ENCODE assay signal across 8 mouse cellular contexts in genomic region chr6:128797936-128798771, GRCm38 (mm10). TPM values are rescaled to one million over a fixed set of nuclear protein-coding genes. Genes with fewer than 3 reads are reported as not detected.
DNase-seq lines count a peak whose midpoint lies in the region; ATAC-seq lines count a peak whose summit lies in the region.

No protein-coding gene starts in this region.

- H3K27ac ChIP-seq in forebrain, embryonic 11.5 days (ENCODE audit: low read depth, low read length): no peak overlapping the region
- no peak overlapping the region for H3K27ac ChIP-seq in intestine, embryonic 14.5 days (ENCODE audit: low read depth)
- H3K27ac ChIP-seq in macrophage: no peak overlapping the region; the same call in 1 of the 2 replicates
- H3K27ac ChIP-seq in stomach, embryonic 15.5 days: peak overlapping the region; percentile 48; the same call in 1 of the 2 replicates

- WGBS in forebrain, embryonic 11.5 days: 17% methylated on average over 15 of the region's 15 CpGs
- 16% methylated on average over 15 of the region's 15 CpGs for WGBS in intestine, embryonic 14.5 days
- WGBS in macrophage (ENCODE audit: missing documents): 49% methylated on average over 15 of the region's 15 CpGs
- 13% methylated on average over 15 of the region's 15 CpGs for WGBS in stomach, embryonic 15.5 days

- no peaks in the 10 kb centered on the region for H3K4me1 ChIP-seq in forebrain, embryonic 11.5 days (replicated peaks; ENCODE audit: control insufficient read depth, insufficient read depth, low read length)
- H3K4me1 ChIP-seq in intestine, embryonic 14.5 days (replicated peaks; ENCODE audit: control insufficient read depth, insufficient read depth, low read length): 0 out of 2 replicates have a peak, but pooled peaks cover 4% of the 10 kb centered on the region
- peaks cover 9% of the 10 kb centered on the region for H3K4me1 ChIP-seq in stomach, embryonic 15.5 days

- DNase-seq in frontal cortex, postnatal 36 days (ENCODE audit: low spot score in 2 of 2): peak; percentile 3 to 18
- no peak for DNase-seq in frontal cortex, postnatal 10 days (ENCODE audit: low spot score in 2 of 2)
- peak; percentile 26 for DNase-seq in NIH3T3 (ENCODE audit: low read depth)
- peak; percentile 71 for DNase-seq in forebrain, embryonic 11.5 days (ENCODE audit: low spot score)
- DNase-seq in intestine, embryonic 14.5 days (ENCODE audit: low spot score): peak; percentile 72
- no peak for DNase-seq in left cerebral cortex, adult 11 months (ENCODE audit: low spot score)

- H3K4me3 ChIP-seq in forebrain, embryonic 11.5 days (ENCODE audit: low read depth, low read length): peak overlapping the region; percentile 53
- H3K4me3 ChIP-seq in intestine, embryonic 14.5 days (ENCODE audit: low read depth, low read length): peak overlapping the region; percentile 61
- H3K4me3 ChIP-seq in macrophage (ENCODE audit: inconsistent target): peak overlapping the region; percentile 81
- peak overlapping the region; percentile 67 for H3K4me3 ChIP-seq in stomach, embryonic 15.5 days (replicated peaks)

- no peaks in the 10 kb centered on the region for H3K36me3 ChIP-seq in forebrain, embryonic 11.5 days (ENCODE audit: control insufficient read depth, insufficient read depth, low read length)
- no peaks in the 10 kb centered on the region for H3K36me3 ChIP-seq in intestine, embryonic 14.5 days (ENCODE audit: control insufficient read depth, insufficient read depth, low read length)
- no peaks in the 10 kb centered on the region for H3K36me3 ChIP-seq in macrophage (ENCODE audit: inconsistent target)
- H3K36me3 ChIP-seq in stomach, embryonic 15.5 days: no peaks in the 10 kb centered on the region

- peak overlapping the region; percentile 55 for H3K4me2 ChIP-seq in forebrain, embryonic 11.5 days (ENCODE audit: low read depth, low read length, severe bottlenecking)
- H3K4me2 ChIP-seq in intestine, embryonic 14.5 days (ENCODE audit: low read length): peak overlapping the region; percentile 62
- peak overlapping the region; percentile 63 for H3K4me2 ChIP-seq in stomach, embryonic 15.5 days

- no peaks in the 10 kb centered on the region for H3K27me3 ChIP-seq in forebrain, embryonic 11.5 days (ENCODE audit: control insufficient read depth, insufficient read depth, low read length)
- H3K27me3 ChIP-seq in intestine, embryonic 14.5 days (replicated peaks; ENCODE audit: control insufficient read depth, insufficient read depth, low read length): no peaks in the 10 kb centered on the region
- H3K27me3 ChIP-seq in stomach, embryonic 15.5 days (replicated peaks): no peaks in the 10 kb centered on the region

- no peaks in the 10 kb centered on the region for H3K9me3 ChIP-seq in forebrain, embryonic 11.5 days (ENCODE audit: control insufficient read depth, low read length)
- no peaks in the 10 kb centered on the region for H3K9me3 ChIP-seq in intestine, embryonic 14.5 days (ENCODE audit: control insufficient read depth, low read length)
- no peaks in the 10 kb centered on the region for H3K9me3 ChIP-seq in stomach, embryonic 15.5 days

- H3K9ac ChIP-seq in forebrain, embryonic 11.5 days (ENCODE audit: low read length): peak overlapping the region; percentile 44
- H3K9ac ChIP-seq in intestine, embryonic 14.5 days (ENCODE audit: low read length): peak overlapping the region; percentile 25
- H3K9ac ChIP-seq in stomach, embryonic 15.5 days: 0 out of 2 replicates have a peak overlapping the region, but pooled peaks have one; percentile 12

- no peak for ATAC-seq in forebrain, embryonic 11.5 days (replicated peaks; ENCODE audit: low FRiP score)
- ATAC-seq in intestine, embryonic 14.5 days (replicated peaks; ENCODE audit: low FRiP score, low TSS enrichment, low read depth): no peak
- ATAC-seq in stomach, embryonic 15.5 days (ENCODE audit: insufficient read depth, low FRiP score, low read depth): no peak

- no peaks in the 10 kb centered on the region for H3K79me2 ChIP-seq in macrophage (ENCODE audit: inconsistent target)

RNA-seq across cellular contexts. Expression of gene Klrb1c, which starts 9.1 kb away (rescaled TPM):
- not detected in 2 replicates for polyA plus RNA-seq in forebrain, embryonic 11.5 days (2014; fragmentation: Nextera tagmentation; extraction: Ambion mirVana)
- 0.20 and 0.26 TPM in 2 replicates for polyA plus RNA-seq in intestine, embryonic 14.5 days (2014; fragmentation: Nextera tagmentation; extraction: Ambion mirVana)
- total RNA-seq in macrophage (2018; cell fraction: chromatin; rRNA removed): not detected
- total RNA-seq in macrophage (2018; cell fraction: cytosol; rRNA removed): not detected
- not detected for total RNA-seq in macrophage (2018; cell fraction: nucleus; rRNA removed)
- polyA plus RNA-seq in macrophage (2018): 0.22 TPM in 1 of 3 replicates, not detected in the others
- polyA plus RNA-seq in stomach, embryonic 15.5 days (2015; fragmentation: Nextera tagmentation; extraction: Ambion mirVana): 0.12 and 0.23 TPM in 2 replicates

RNA-seq across cellular contexts. Expression of gene Gm44511, which starts 28.0 kb away (rescaled TPM):
- not detected in 2 replicates for polyA plus RNA-seq in forebrain, embryonic 11.5 days (2014; fragmentation: Nextera tagmentation; extraction: Ambion mirVana)
- polyA plus RNA-seq in intestine, embryonic 14.5 days (2014; fragmentation: Nextera tagmentation; extraction: Ambion mirVana): 0.62 TPM in 1 of 2 replicates, not detected in the other
- not detected for total RNA-seq in macrophage (2018; cell fraction: chromatin; rRNA removed)
- not detected for total RNA-seq in macrophage (2018; cell fraction: cytosol; rRNA removed)
- 1 to 10 TPM in 1 of 26 experiments, not detected in 25; 1.8 TPM for total RNA-seq in macrophage (2018; cell fraction: nucleus; rRNA removed)
- not detected in 3 replicates for polyA plus RNA-seq in macrophage (2018)
- polyA plus RNA-seq in stomach, embryonic 15.5 days (2015; fragmentation: Nextera tagmentation; extraction: Ambion mirVana): 0.21 TPM in 1 of 2 replicates, not detected in the other

RNA-seq across cellular contexts. Expression of gene Klrb1b, which starts 28.0 kb away (rescaled TPM):
- not detected in 2 replicates for polyA plus RNA-seq in forebrain, embryonic 11.5 days (2014; fragmentation: Nextera tagmentation; extraction: Ambion mirVana)
- 0.19 and 0.67 TPM in 2 replicates for polyA plus RNA-seq in intestine, embryonic 14.5 days (2014; fragmentation: Nextera tagmentation; extraction: Ambion mirVana)
- total RNA-seq in macrophage (2018; cell fraction: chromatin; rRNA removed): not detected
- under 1 TPM in 3 of 26 experiments, not detected in 23; 0.05 to 0.19 (median 0.05) TPM for total RNA-seq in macrophage (2018; cell fraction: cytosol; rRNA removed)
- total RNA-seq in macrophage (2018; cell fraction: nucleus; rRNA removed): not detected
- polyA plus RNA-seq in macrophage (2018): 0.24 TPM in 1 of 3 replicates, not detected in the others
- 0.35 and 0.60 TPM in 2 replicates for polyA plus RNA-seq in stomach, embryonic 15.5 days (2015; fragmentation: Nextera tagmentation; extraction: Ambion mirVana)

Comparison
In these comparisons a context has a peak if more than half of its experiments do, and no peak if none do; other contexts are left out.
1. DNase-seq: peak in frontal cortex, postnatal 36 days (2 of 2), NIH3T3 (single experiment), forebrain, embryonic 11.5 days (single experiment) and intestine, embryonic 14.5 days (single experiment); none in frontal cortex, postnatal 10 days (0 of 2) and left cerebral cortex, adult 11 months (single experiment).
2. Peak in every context shown above with its lines, with median percentiles within 50 percentile points of each other: H3K4me2 ChIP-seq, H3K4me3 ChIP-seq and H3K9ac ChIP-seq.